Mouse (Mus musculus) mature B cell (primary cell): Measurements from ENCODE around the gene Ivns1abp.
"Not testable (repeated sequence)": the region's sequence is repeated elsewhere in the genome, so short reads cannot be mapped to it uniquely, and the experiment has no call there.

Source experiments
- in situ Hi-C: fragments of 300-500 bp; cut with MboI; formaldehyde crosslinking; loops from 2 replicates; pipeline ENCODE4 v1.14.3; 2019

The Ivns1abp gene

DNA sequence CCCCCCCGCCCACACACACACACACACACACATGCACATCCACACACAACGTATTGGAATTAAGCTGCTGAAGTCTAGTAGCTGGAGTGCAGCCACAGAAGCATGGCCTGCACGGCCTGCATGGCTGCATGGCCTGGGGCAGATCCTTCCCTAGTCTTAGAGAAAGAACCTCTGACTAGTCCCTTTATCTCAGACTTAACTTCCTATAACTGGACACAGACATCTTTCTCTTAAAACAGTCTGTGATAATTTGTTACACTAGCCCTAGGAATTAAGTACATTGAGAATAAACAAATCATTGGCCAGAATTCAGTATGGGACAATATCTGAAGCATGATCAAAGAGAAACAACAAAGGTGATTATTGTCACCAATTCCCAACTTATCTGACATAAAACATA is 2.0 kb upstream of the Ivns1abp start:
- in situ Hi-C loops, result no loop called here

DNA sequence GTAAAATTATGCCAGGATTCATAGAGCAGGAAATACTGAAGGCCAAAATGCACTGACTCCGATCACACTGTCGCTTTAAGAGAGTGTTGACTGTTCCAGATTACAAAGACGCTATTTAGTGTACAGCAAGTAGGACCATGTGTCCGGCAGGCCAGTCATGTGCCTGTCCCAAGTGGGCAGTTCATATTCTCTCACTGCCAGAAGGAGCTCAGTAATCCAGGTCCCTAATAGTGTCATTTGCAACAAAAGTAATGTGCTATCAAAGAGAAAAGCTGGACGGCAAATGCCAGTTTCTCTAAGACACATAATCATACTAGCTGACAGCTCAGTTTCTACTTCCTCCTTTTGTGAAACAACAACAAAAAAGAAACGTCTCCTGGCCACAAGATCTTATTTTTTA is 1.3 kb upstream of the Ivns1abp start:
- in situ Hi-C loops, result no loop called here

GRCm38 (mm10) chr1:151343571-151344282 is 550 bp upstream of the Ivns1abp start:
- in situ Hi-C loops, result no loop called here

DNA sequence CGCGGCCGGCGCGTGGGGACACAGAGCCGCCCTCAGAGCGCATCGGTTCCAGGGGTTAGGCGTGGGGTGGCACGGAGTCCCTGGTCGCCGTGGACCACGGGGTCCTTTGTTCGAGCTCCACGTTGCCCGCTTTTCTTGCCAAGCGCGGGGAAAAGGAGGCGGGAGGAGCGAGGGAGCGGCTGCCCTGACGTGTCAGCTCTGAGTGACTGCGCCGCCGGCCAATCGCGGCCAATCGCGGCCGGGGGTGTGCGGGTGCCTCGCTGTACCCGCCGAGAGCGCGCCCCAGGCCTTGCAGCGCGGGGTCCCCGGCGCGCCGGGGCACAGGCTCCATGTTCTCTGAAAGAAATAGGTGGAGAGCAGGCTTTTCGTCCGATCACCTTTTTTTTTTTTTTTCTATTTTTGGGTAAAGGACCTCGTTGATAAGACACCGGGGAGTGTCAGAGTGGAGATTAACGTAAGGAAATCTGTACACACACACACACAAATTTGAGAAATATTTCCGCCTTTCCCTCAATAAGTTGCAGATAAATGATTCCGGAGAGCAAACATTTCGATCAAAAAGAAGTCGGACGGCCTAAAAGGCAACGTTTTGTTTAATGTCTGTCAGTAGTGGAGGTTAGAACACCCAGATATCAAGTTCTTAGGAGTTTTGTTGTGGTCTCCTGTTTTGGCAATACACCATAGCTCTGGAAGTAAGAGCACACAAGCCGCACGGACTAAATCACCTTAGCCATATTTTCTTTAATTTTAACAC is 1.0 kb downstream of the Ivns1abp start:
- in situ Hi-C loops, result no loop called here

GRCm38 (mm10) chr1:151345863-151346195 is 1.6 kb downstream of the Ivns1abp start:
- in situ Hi-C loops, result no loop called here

GRCm38 (mm10) chr1:151346681-151347127 is 2.4 kb downstream of the Ivns1abp start:
- in situ Hi-C loops, result no loop called here

DNA sequence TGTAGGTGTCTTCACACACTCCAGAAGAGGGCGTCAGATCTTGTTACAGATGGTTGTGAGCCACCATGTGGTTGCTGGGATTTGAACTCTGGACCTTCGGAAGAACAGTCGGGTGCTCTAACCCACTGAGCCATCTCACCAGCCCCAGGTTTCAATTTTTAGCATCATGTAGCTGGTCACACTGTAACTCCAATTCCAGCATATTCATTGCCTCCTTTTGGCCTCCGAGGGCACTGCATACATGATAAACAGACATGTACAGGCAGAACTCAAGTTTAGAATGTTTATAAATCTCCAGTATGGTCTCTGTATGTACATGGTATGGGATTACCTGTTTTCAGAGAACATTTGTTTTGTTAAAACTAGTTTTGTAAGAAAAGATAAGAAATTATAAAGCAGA is 4.0 kb downstream of the Ivns1abp start:
- in situ Hi-C loops, result not testable (repeated sequence)

DNA sequence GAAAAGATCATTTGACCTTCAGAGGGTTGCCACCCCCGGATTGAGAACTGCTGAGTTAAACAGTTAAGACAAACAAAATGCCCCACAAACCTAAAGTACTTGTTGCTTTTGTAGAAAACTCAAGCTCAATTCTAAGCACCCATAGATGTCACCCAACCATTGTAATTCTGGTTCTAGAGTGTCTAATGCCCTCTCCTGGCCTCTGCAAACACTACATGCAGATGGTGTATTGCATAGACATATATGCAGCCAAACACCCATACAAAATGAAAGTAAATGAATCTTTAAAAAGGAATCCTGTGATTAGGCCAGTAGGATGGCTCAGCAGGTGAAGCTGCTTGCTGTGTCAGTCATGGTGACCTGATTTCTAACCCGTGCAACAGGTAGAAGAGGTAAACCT is 8.6 kb downstream of the Ivns1abp start:
- in situ Hi-C loops, result loop anchor here (10.0 kb wide), 1 partner anchor 278 kb away; no protein-coding TSS in a partner anchor

DNA sequence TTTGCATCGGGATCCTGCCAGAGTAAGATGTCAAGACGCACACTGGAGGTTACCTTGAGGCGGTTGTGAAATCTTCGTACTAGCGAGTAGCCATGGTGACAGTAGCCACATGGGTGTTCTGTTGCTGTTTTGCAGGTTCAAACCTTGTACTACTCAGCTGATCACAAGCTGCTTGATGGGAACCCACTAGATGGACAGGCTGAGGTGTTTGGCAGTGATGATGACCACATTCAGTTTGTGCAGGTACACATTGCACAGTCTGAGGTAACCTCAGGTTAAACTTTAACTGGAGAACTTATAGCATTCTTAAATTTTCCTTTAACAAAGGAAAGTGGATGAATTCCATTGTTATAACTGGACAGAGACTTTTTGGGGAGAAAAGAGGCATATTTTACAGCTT is 11.7 kb downstream of the Ivns1abp start:
- in situ Hi-C loops, result loop anchor here (10.0 kb wide), 1 partner anchor 281 kb away; no protein-coding TSS in a partner anchor

DNA sequence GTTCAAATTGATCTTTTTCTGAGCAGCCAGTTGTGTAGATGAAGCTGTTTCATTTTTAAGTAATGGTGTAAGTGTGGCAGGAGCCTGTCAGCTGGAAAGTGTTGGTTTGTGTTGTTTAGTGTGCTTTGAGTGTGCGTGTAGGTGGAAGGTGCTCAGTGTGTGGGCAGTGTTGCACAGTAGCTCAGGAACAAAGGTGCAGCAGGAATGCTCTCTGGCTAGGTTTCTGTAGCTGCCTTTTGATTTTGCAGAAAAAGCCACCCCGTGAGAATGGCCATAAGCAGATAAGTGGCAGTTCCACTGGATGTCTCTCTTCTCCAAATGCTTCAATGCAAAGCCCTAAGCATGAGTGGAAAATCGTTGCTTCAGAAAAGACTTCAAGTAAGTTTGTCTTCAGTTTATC is 15.1 kb downstream of the Ivns1abp start:
- in situ Hi-C loops, result loop anchor here (10.0 kb wide), 1 partner anchor 285 kb away; no protein-coding TSS in a partner anchor

- in situ Hi-C loops, result no loop called here
Observed at GRCm38 (mm10) chr1:151366944-151367605, 22.8 kb downstream of the Ivns1abp start.

- in situ Hi-C loops, result no loop called here
Observed at GRCm38 (mm10) chr1:151367721-151368324, 23.5 kb downstream of the Ivns1abp start.

DNA sequence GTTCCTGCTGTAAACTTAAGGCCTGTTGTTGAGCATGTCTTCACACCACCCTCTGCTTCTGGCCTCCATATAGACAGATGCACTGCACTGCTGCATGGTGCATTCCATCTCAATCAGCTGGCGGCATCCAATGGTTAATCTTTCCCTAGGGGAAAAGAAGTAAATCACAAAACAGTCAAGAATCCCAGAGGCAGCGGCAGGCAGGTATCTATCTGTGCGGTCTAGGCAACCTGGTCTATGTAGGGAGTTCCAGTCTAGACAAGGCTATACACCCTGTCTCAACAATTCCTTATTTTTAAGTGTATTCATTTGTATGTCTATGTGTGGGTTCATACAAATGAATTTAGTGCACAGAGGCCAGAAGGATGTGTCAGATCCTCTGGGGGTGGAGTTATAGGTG is 24.2 kb downstream of the Ivns1abp start:
- in situ Hi-C loops, result no loop called here

- in situ Hi-C loops, result no loop called here
Observed at GRCm38 (mm10) chr1:151370573-151370972, 26.3 kb downstream of the Ivns1abp start.

GRCm38 (mm10) chr1:151371543-151371942 is 27.3 kb downstream of the Ivns1abp start:
- in situ Hi-C loops, result no loop called here

DNA sequence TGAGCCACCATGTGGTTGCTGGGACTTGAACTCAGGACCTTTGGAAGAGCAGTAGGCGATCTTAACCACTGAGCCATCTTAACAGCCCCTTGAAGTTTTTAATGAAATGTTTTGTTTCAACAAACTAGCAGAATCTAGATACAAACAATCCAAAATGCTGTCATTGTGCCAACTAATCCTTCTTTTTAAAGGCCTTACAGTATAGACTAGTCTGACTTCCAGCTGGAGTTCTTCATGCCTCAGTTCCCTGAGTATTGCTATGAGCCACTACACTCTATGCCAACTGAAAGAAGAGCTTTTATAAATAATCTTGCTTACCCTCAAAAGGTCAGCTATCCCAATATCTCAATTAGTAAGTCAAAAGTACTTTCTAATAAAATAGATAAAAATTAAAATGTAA is 28.5 kb downstream of the Ivns1abp start:
- in situ Hi-C loops, result no loop called here

DNA sequence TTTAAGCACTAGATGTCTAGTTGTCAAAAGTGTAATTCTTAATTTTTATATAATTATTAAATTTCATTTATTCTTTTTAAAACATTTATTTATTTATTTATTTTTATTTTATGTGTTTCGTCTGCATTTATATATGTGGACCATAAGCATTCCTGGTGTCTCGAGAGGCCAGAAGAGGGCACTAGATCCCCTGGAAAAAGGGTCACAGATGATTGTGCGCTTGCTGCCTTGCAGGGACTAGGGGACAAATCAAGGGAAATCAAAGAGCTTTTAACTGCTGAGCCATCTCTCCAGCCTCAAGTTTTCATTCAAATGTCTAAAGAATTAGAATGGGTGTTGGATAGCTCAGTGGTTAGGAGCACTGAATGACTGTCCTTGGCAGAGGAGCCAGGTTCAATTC is 33.1 kb downstream of the Ivns1abp start:
- in situ Hi-C loops, result no loop called here

- in situ Hi-C loops, result no loop called here
Observed at GRCm38 (mm10) chr1:151390029-151390428, 45.8 kb downstream of the Ivns1abp start.

GRCm38 (mm10) chr1:151409827-151410226 is 65.5 kb downstream of the Ivns1abp start:
- in situ Hi-C loops, result no loop called here
